Mouse (Mus musculus): ENCODE measurements around the gene Txnrd1. TPM values are rescaled to one million over a fixed set of nuclear protein-coding genes. Genes with fewer than 3 reads are reported as not detected.

Txnrd1 gene
- polyA plus RNA-seq, 1 experiment from 2014 or later, result 44.1 TPM

DNA sequence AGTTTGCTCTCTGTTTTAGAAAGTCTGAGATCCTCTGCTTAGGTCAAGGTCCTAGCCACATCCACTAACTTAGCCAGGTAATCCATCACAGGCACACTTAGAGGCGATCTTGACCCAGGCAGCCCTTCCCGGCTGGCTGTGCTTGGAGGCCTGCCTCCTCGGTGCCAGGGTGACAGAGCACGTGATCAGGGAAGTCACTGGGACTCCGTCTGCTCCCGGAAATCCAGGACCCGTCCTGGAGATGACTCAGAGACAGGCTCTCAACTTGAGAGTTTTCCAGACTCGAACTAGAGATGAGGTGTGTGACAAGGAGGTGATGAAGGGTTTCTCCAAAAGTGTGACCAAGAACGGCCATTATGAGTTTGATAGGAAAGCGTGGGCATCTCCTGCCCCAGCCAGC is 9.2 kb upstream of the Txnrd1 start:
- H3K9ac ChIP-seq (ENCODE audit: low read depth, low read length), result no peak overlapping the region
- no peaks in the 10 kb centered on the region for H3K36me3 ChIP-seq (ENCODE audit: control insufficient read depth, insufficient read depth)
- WGBS (ENCODE audit: insufficient replicate concordance), result 50% methylated on average over 10 of the region's 10 CpGs
- H3K4me2 ChIP-seq (ENCODE audit: low read depth, low read length), result no peak overlapping the region
- H3K9me3 ChIP-seq (replicated peaks; ENCODE audit: control insufficient read depth, low read length), result no peaks in the 10 kb centered on the region
- no peak for ATAC-seq (ENCODE audit: low read depth)
- H3K4me3 ChIP-seq (ENCODE audit: low read depth, low read length), result no peak overlapping the region
- H3K4me1 ChIP-seq (ENCODE audit: control insufficient read depth, low read depth, low read length), result no peaks in the 10 kb centered on the region
- no peaks in the 10 kb centered on the region for H3K27me3 ChIP-seq (ENCODE audit: control insufficient read depth, insufficient read depth, low read depth, low read length)
- no peak overlapping the region for H3K27ac ChIP-seq (ENCODE audit: low read length)

DNA sequence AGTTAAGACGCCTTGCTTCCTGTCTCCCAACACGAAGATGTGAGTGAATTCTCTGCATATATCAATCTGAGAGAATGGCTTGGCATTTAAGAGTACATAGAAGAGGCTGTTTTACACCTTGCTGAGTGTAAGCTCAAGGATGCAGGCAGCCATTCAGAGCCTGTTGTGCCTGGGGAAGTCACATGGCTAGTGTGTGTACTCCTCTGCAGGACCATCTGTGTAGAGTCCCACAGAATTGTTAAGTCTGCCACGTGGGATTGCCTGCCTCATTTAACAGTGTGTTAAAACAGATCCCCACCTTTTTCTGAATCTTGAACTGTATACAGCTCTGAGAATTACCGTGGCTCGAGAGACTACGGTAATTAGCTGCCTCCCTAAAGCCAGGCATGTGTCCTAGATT is 7.2 kb upstream of the Txnrd1 start:
- Histone ChIP-seq H3K27ac (ENCODE audit: low read length) (no peak overlapping the region), H3K4me3 (ENCODE audit: low read depth, low read length) (no peak overlapping the region), H3K4me1 (ENCODE audit: control insufficient read depth, low read depth, low read length) (no peaks in the 10 kb centered on the region), H3K9ac (ENCODE audit: low read depth, low read length) (no peak overlapping the region), H3K4me2 (ENCODE audit: low read depth, low read length) (no peak overlapping the region), H3K27me3 (ENCODE audit: control insufficient read depth, insufficient read depth, low read depth, low read length) (no peaks in the 10 kb centered on the region), H3K9me3 (replicated peaks; ENCODE audit: control insufficient read depth, low read length) (no peaks in the 10 kb centered on the region), H3K36me3 (ENCODE audit: control insufficient read depth, insufficient read depth) (no peaks in the 10 kb centered on the region)
- WGBS (ENCODE audit: insufficient replicate concordance), result 39% methylated on average over 6 of the region's 6 CpGs
- ATAC-seq (ENCODE audit: low read depth), result no peak

DNA sequence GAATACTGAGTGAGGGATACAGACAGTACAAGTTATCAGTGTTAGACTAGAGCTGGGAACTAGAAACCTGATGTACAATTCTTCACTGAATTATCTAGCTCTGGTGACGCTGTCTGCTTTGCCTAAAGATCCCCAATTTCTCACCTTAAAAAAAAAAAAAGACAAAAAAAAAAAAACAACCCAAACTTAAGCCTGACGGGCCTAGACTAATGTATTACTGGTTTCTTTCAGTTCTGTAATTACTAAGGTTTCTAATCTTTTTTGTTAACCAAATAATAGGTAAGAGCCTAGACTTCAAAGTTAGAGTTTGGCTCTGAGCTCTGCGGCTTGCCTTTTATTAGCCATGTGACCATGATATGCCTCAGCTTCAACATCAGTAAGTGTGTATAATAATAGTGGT is 2.1 kb downstream of the Txnrd1 start:
- H3K4me2 ChIP-seq (ENCODE audit: low read depth, low read length), result no peak overlapping the region
- no peak for ATAC-seq (ENCODE audit: low read depth)
- H3K4me3 ChIP-seq (ENCODE audit: low read depth, low read length), result no peak overlapping the region
- no peaks in the 10 kb centered on the region for H3K36me3 ChIP-seq (ENCODE audit: control insufficient read depth, insufficient read depth)
- H3K4me1 ChIP-seq (ENCODE audit: control insufficient read depth, low read depth, low read length), result no peaks in the 10 kb centered on the region
- WGBS (ENCODE audit: insufficient replicate concordance), result 62% methylated on average over 3 of the region's 3 CpGs
- H3K9me3 ChIP-seq (replicated peaks; ENCODE audit: control insufficient read depth, low read length), result no peaks in the 10 kb centered on the region
- H3K9ac ChIP-seq (ENCODE audit: low read depth, low read length), result no peak overlapping the region
- H3K27me3 ChIP-seq (ENCODE audit: control insufficient read depth, insufficient read depth, low read depth, low read length), result no peaks in the 10 kb centered on the region
- no peak overlapping the region for H3K27ac ChIP-seq (ENCODE audit: low read length)

DNA sequence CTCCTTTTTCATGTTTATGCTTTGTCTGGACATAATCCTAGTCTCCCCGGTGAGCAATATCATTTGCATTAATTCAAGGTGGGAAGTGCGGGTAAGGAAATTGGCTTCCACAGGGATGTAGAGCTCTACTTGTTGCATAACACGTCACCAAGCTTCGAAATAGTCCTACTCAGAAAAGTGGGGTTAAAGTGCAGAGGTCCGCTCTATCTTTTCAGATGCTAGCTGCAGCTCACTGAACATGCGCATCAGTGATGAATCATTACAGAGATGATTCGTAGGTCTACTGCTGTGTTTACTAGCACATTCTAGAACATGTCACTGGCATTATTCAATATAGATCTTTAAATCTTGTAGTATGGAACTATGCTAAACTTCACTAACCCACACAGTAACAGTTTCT is 4.6 kb downstream of the Txnrd1 start:
- no peak overlapping the region for H3K4me2 ChIP-seq (ENCODE audit: low read depth, low read length)
- no peak for ATAC-seq (ENCODE audit: low read depth)
- H3K27ac ChIP-seq (ENCODE audit: low read length), result no peak overlapping the region
- H3K9ac ChIP-seq (ENCODE audit: low read depth, low read length), result no peak overlapping the region
- H3K9me3 ChIP-seq (replicated peaks; ENCODE audit: control insufficient read depth, low read length), result no peaks in the 10 kb centered on the region
- H3K36me3 ChIP-seq (ENCODE audit: control insufficient read depth, insufficient read depth), result no peaks in the 10 kb centered on the region
- no peak overlapping the region for H3K4me3 ChIP-seq (ENCODE audit: low read depth, low read length)
- no peaks in the 10 kb centered on the region for H3K4me1 ChIP-seq (ENCODE audit: control insufficient read depth, low read depth, low read length)
- WGBS (ENCODE audit: insufficient replicate concordance), result 60% methylated on average over 7 of the region's 7 CpGs
- no peaks in the 10 kb centered on the region for H3K27me3 ChIP-seq (ENCODE audit: control insufficient read depth, insufficient read depth, low read depth, low read length)

DNA sequence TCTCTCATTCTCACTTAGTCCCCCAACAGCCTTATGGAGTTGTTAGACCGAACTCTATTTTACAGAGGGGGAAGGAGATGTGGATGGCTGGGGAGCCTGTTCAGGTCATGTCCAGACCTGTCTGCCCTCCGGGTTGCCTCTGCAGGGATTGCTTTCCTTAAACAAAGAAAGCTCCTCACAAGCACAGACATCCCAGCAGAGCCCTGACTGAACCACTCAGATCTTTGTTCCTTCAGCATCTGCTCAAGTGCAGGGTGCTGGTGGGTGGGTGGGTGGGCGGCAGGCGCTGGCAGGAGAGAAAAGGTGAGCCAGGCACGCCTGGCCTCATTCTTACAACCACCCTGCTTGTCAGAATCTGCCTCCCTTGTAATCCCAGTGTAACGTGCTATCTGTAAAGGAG is 10.3 kb downstream of the Txnrd1 start:
- H3K36me3 ChIP-seq (ENCODE audit: control insufficient read depth, insufficient read depth), result no peaks in the 10 kb centered on the region
- no peak for ATAC-seq (ENCODE audit: low read depth)

DNA sequence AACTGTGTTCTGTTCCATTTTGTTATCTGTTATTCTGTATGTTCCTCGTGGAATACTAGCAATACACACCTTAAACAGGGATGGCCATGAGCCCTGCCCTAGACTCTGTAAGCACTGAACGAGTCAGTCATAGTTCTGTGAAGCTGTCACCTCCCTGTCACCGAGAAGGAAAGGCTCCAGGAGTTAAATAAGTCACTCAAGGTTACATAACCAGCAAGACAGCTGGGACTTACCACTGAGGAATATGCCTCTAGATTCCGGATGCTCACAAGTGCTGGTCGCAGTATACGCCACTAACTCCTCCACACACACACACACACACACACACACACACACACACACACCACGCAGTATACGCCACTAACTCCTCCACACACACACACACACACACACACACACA is 11.0 kb downstream of the Txnrd1 start:
- Histone ChIP-seq H3K4me3 (ENCODE audit: low read depth, low read length) (no peak overlapping the region), H3K27ac (ENCODE audit: low read length) (no peak overlapping the region), H3K36me3 (ENCODE audit: control insufficient read depth, insufficient read depth) (no peaks in the 10 kb centered on the region), H3K9ac (ENCODE audit: low read depth, low read length) (no peak overlapping the region), H3K27me3 (ENCODE audit: control insufficient read depth, insufficient read depth, low read depth, low read length) (no peaks in the 10 kb centered on the region), H3K4me1 (ENCODE audit: control insufficient read depth, low read depth, low read length) (no peaks in the 10 kb centered on the region), H3K4me2 (ENCODE audit: low read depth, low read length) (no peak overlapping the region), H3K9me3 (replicated peaks; ENCODE audit: control insufficient read depth, low read length) (no peaks in the 10 kb centered on the region)
- no peak for ATAC-seq (ENCODE audit: low read depth)
- WGBS (ENCODE audit: insufficient replicate concordance), result 69% methylated on average over 8 of the region's 8 CpGs

More for the DNA sequence above, 10.3 kb downstream of the Txnrd1 start:
- no peak overlapping the region for H3K4me3 ChIP-seq (ENCODE audit: low read depth, low read length)
- WGBS (ENCODE audit: insufficient replicate concordance), result 62% methylated on average over 6 of the region's 6 CpGs
- H3K4me1 ChIP-seq (ENCODE audit: control insufficient read depth, low read depth, low read length), result no peaks in the 10 kb centered on the region
- H3K27me3 ChIP-seq (ENCODE audit: control insufficient read depth, insufficient read depth, low read depth, low read length), result no peaks in the 10 kb centered on the region
- no peak overlapping the region for H3K9ac ChIP-seq (ENCODE audit: low read depth, low read length)
- H3K4me2 ChIP-seq (ENCODE audit: low read depth, low read length), result no peak overlapping the region
- no peak overlapping the region for H3K27ac ChIP-seq (ENCODE audit: low read length)
- no peaks in the 10 kb centered on the region for H3K9me3 ChIP-seq (replicated peaks; ENCODE audit: control insufficient read depth, low read length)

DNA sequence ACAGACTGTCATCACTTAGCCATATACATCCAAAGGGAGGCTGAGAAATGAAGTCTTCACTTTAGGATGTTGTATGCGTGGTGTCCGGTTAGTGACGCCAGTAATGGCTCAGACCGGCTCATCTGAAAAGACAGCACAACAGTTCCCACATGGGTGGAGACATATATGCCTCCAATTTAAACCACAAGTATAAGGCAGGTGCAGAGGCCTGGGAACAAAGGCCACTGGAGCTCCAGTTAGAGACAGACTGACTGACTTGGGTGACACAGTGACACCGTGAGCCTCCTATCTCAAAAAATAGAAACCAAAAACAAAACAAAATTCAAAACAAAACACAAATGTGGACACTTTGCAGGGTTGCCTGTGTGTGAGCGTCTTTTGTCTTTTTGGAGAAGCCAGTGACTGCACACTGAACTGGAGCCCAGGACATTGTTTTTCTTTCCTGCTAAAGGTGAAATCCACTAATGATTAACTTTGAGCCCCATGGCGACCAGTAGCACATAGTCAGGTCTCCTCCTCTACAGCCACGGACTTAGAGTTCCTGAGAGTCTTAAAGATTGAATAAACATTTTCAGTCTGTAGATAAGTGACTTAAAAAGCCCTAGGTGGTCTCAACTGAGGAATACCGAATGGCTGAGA is 14.2 kb downstream of the Txnrd1 start:
- peak; percentile 55; the same call in 1 of the 2 replicates for ATAC-seq (ENCODE audit: low read depth)
- no peak overlapping the region for H3K4me3 ChIP-seq (ENCODE audit: low read depth, low read length)
- H3K9me3 ChIP-seq (replicated peaks; ENCODE audit: control insufficient read depth, low read length), result no peaks in the 10 kb centered on the region
- WGBS (ENCODE audit: insufficient replicate concordance), result 58% methylated on average over 9 of the region's 9 CpGs
- no peaks in the 10 kb centered on the region for H3K36me3 ChIP-seq (ENCODE audit: control insufficient read depth, insufficient read depth)
- no peak overlapping the region for H3K4me2 ChIP-seq (ENCODE audit: low read depth, low read length)
- 0 out of 2 replicates have a peak overlapping the region, but pooled peaks have one; percentile 5 for H3K27ac ChIP-seq (ENCODE audit: low read length)
- H3K27me3 ChIP-seq (ENCODE audit: control insufficient read depth, insufficient read depth, low read depth, low read length), result no peaks in the 10 kb centered on the region
- H3K4me1 ChIP-seq (ENCODE audit: control insufficient read depth, low read depth, low read length), result no peaks in the 10 kb centered on the region
- H3K9ac ChIP-seq (ENCODE audit: low read depth, low read length), result no peak overlapping the region

DNA sequence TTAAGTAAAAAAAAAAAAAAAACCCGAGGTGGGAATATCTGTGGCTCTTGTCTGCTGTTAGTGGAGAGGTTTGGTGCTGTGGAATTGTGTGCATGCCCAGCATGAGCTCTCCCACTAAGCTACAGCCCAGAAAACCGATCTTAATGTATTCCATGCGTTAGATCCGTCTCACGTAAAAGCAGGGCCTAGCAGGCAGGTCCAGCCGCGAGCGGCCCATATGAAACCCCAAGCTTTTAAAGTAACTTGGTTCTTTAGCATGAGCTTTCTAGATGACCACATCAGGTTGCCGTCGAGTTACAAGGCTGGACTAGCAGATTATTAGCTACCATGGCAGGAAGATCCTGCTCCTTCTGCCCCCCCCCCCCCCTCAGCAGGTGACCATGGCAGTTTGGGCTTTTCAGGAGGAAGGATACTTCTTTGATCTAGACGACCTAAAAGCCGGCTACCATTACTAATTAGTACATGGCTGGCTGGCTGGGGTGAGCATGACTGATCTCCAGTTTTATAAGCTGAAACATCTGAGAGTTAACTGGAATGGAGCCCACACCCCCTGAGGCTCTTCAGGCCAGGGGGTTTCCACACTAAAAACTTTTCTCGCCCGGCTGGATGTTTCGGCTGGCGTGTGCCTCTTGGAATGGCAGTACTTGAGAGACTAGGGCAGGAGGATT is 16.1 kb downstream of the Txnrd1 start:
- no peak overlapping the region for H3K4me3 ChIP-seq (ENCODE audit: low read depth, low read length)
- WGBS (ENCODE audit: insufficient replicate concordance), result 74% methylated on average over 16 of the region's 16 CpGs
- no peaks in the 10 kb centered on the region for H3K27me3 ChIP-seq (ENCODE audit: control insufficient read depth, insufficient read depth, low read depth, low read length)
- no peaks in the 10 kb centered on the region for H3K4me1 ChIP-seq (ENCODE audit: control insufficient read depth, low read depth, low read length)
- no peaks in the 10 kb centered on the region for H3K9me3 ChIP-seq (replicated peaks; ENCODE audit: control insufficient read depth, low read length)
- no peak for ATAC-seq (ENCODE audit: low read depth)
- H3K4me2 ChIP-seq (ENCODE audit: low read depth, low read length), result no peak overlapping the region
- H3K36me3 ChIP-seq (ENCODE audit: control insufficient read depth, insufficient read depth), result no peaks in the 10 kb centered on the region
- H3K27ac ChIP-seq (ENCODE audit: low read length), result no peak overlapping the region
- H3K9ac ChIP-seq (ENCODE audit: low read depth, low read length), result no peak overlapping the region

DNA sequence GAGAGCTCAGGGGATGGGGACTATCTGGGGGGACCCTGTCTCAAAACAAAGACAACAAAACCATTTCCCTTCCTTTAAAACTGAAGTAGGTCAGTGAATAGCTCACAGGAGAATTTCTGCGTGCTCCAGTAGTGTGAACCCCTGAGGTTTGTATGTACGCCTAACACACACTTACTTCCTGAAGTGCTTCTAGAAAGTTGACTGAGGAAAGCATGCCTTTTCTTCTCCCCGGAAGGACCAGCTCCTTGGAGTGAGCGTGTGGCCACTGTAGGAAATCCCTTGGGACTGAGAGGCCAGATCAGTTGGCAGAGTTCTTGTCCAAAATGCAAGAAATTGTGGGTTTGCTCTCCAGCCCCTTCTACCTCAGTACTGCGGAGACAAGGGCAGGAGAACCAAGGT is 16.6 kb downstream of the Txnrd1 start:
- Histone ChIP-seq H3K9me3 (replicated peaks; ENCODE audit: control insufficient read depth, low read length) (no peaks in the 10 kb centered on the region), H3K4me3 (ENCODE audit: low read depth, low read length) (no peak overlapping the region), H3K4me1 (ENCODE audit: control insufficient read depth, low read depth, low read length) (no peaks in the 10 kb centered on the region), H3K9ac (ENCODE audit: low read depth, low read length) (no peak overlapping the region), H3K36me3 (ENCODE audit: control insufficient read depth, insufficient read depth) (no peaks in the 10 kb centered on the region), H3K27ac (ENCODE audit: low read length) (no peak overlapping the region), H3K4me2 (ENCODE audit: low read depth, low read length) (no peak overlapping the region), H3K27me3 (ENCODE audit: control insufficient read depth, insufficient read depth, low read depth, low read length) (no peaks in the 10 kb centered on the region)
- no peak for ATAC-seq (ENCODE audit: low read depth)
- WGBS (ENCODE audit: insufficient replicate concordance), result 70% methylated on average over 5 of the region's 5 CpGs

All from liver, embryonic 16.5 days (tissue).